Mouse (Mus musculus) kidney, adult 2 months (tissue): ENCODE measurements around the gene Rerg.

Source experiments
- CTCF ChIP-seq: fragments of 200-500 bp; conservative IDR thresholded peaks from 2 replicates; pipeline ENCODE4 v1.5.1; 2011; ENCODE audit warnings: low read depth, mild to moderate bottlenecking, control low read depth, low read length, moderate library complexity, mixed read lengths; ENCODE audit not compliant: insufficient read depth, insufficient read length
- POLR2A ChIP-seq: fragments of 200-500 bp; IDR thresholded peaks from one replicate; pipeline ENCODE4 v1.6.1; 2011; ENCODE audit warnings: low read depth, low read length, control low read depth

GRCm38 (mm10) chr6:137146910-137147309, 23.4 kb downstream of the Rerg start:
- TF ChIP-seq CTCF (no peak), POLR2A (no peak)
